Mouse (Mus musculus) layer of hippocampus, adult 2 months (tissue): Measurements from ENCODE around the gene Synj2. TPM values are rescaled to one million over a fixed set of nuclear protein-coding genes. Genes with fewer than 3 reads are reported as not detected.

Experiments used
- DNase-seq, 2 experiments: peaks; one replicate each; pipeline ENCODE4 v3.0.0; 2022; ENCODE audit warnings: low spot score in 2 of 2
- H3K27ac ChIP-seq: fragments of 200-600 bp; 2 replicates; pipeline ENCODE4 v1.8.1; 2022
- H3K4me3 ChIP-seq: fragments of 200-600 bp; 2 replicates; pipeline ENCODE4 v1.8.1; 2022; ENCODE audit warnings: mild to moderate bottlenecking
- CTCF ChIP-seq: fragments of 200-600 bp; conservative IDR thresholded peaks from 2 replicates; pipeline ENCODE4 v1.8.1; 2022; ENCODE audit warnings: antibody characterized with exemption, mild to moderate bottlenecking, moderate library complexity
- total RNA-seq, 2 experiments: library from RNA; stranded (reverse); gene quantifications; 2 replicates each; pipeline ENCODE4 v1.2.3; 2021

Synj2 gene
- total RNA-seq, 2 experiments from 2014 or later, result 54.1 to 62.2 TPM

GRCm38 (mm10) chr17:5999039-5999543 is 58.0 kb downstream of the Synj2 start:
- TF ChIP-seq CTCF, result no peak
- Histone ChIP-seq H3K4me3 (no peak overlapping the region), H3K27ac (0 out of 2 replicates have a peak overlapping the region, but pooled peaks have one; percentile 7)
- DNase-seq, result no peak

GRCm38 (mm10) chr17:6000864-6001319 is 59.8 kb downstream of the Synj2 start:
- Histone ChIP-seq H3K27ac (peak overlapping the region; percentile 55), H3K4me3 (no peak overlapping the region)
- DNase-seq, result no peak
- TF ChIP-seq CTCF, result no peak

- DNase-seq, result no peak
- Histone ChIP-seq H3K27ac (peak overlapping the region; percentile 55), H3K4me3 (no peak overlapping the region)
- TF ChIP-seq CTCF, result no peak; the same call in 1 of the 2 replicates
Measured at GRCm38 (mm10) chr17:6001389-6001788, 60.3 kb downstream of the Synj2 start.

GRCm38 (mm10) chr17:6001836-6002235 is 60.8 kb downstream of the Synj2 start:
- peak overlapping the region; percentile 67 for H3K27ac ChIP-seq
- DNase-seq, result no peak
- no peak for TF ChIP-seq CTCF
- H3K4me3 ChIP-seq, result no peak overlapping the region

- DNase-seq, result no peak
- Histone ChIP-seq H3K27ac (peak overlapping the region; percentile 72), H3K4me3 (no peak overlapping the region)
- TF ChIP-seq CTCF, result no peak
Measured at GRCm38 (mm10) chr17:6002563-6002962, 61.5 kb downstream of the Synj2 start.

- DNase-seq, result no peak
- no peak overlapping the region; the same call in 1 of the 2 replicates for H3K27ac ChIP-seq
- TF ChIP-seq CTCF, result no peak
- no peak overlapping the region for H3K4me3 ChIP-seq
Measured at GRCm38 (mm10) chr17:6003661-6004060, 62.6 kb downstream of the Synj2 start.

GRCm38 (mm10) chr17:6005246-6005637 is 64.2 kb downstream of the Synj2 start:
- H3K4me3 ChIP-seq, result no peak overlapping the region
- H3K27ac ChIP-seq, result peak overlapping the region; percentile 84
- DNase-seq, result no peak
- TF ChIP-seq CTCF, result no peak

GRCm38 (mm10) chr17:6005638-6006471 is 64.8 kb downstream of the Synj2 start:
- Histone ChIP-seq H3K27ac (peak overlapping the region; percentile 84), H3K4me3 (no peak overlapping the region)
- TF ChIP-seq CTCF, result peak; percentile 67
- DNase-seq, result peak; percentile 50 to 82

GRCm38 (mm10) chr17:6007101-6007780 is 66.2 kb downstream of the Synj2 start:
- H3K27ac ChIP-seq, result peak overlapping the region; percentile 28; the same call in 1 of the 2 replicates
- no peak for TF ChIP-seq CTCF
- no peak for DNase-seq
- H3K4me3 ChIP-seq, result no peak overlapping the region

- Histone ChIP-seq H3K27ac (no peak overlapping the region; the same call in 1 of the 2 replicates), H3K4me3 (no peak overlapping the region)
- DNase-seq, result no peak
- TF ChIP-seq CTCF, result no peak
Measured at GRCm38 (mm10) chr17:6007902-6008301, 66.8 kb downstream of the Synj2 start.

GRCm38 (mm10) chr17:6008590-6008989 is 67.5 kb downstream of the Synj2 start:
- TF ChIP-seq CTCF, result no peak

GRCm38 (mm10) chr17:6009606-6010005 is 68.5 kb downstream of the Synj2 start:
- no peak for DNase-seq
- no peak for TF ChIP-seq CTCF
- Histone ChIP-seq H3K4me3 (no peak overlapping the region), H3K27ac (no peak overlapping the region)

More at GRCm38 (mm10) chr17:6008590-6008989, 67.5 kb downstream of the Synj2 start:
- H3K4me3 ChIP-seq, result no peak overlapping the region
- H3K27ac ChIP-seq, result no peak overlapping the region
- no peak for DNase-seq

- no peak for DNase-seq
- Histone ChIP-seq H3K4me3 (no peak overlapping the region), H3K27ac (no peak overlapping the region)
- TF ChIP-seq CTCF, result no peak
Measured at GRCm38 (mm10) chr17:6013079-6013478, 72.0 kb downstream of the Synj2 start.
